Mouse (Mus musculus) kidney, adult 2 months (tissue): ENCODE measurements around the gene Gm42674. TPM values are rescaled to one million over a fixed set of nuclear protein-coding genes. Genes with fewer than 3 reads are reported as not detected.

Experiments
- DNase-seq: peaks from one replicate; pipeline ENCODE4 v3.0.0; 2021
- H3K27ac ChIP-seq: fragments of 200-500 bp; 2 replicates; pipeline ENCODE4 v1.5.1; 2012; ENCODE audit warnings: low read depth, low read length, control low read depth, inconsistent platforms; ENCODE audit not compliant: insufficient read depth
- H3K27me3 ChIP-seq: fragments of 200-500 bp; replicated peaks from 2 replicates; pipeline ENCODE4 v1.6.1; 2012; ENCODE audit warnings: mild to moderate bottlenecking, moderate library complexity, low read length, inconsistent platforms; ENCODE audit not compliant: control insufficient read depth, insufficient read depth
- H3K36me3 ChIP-seq: fragments of 200-500 bp; 2 replicates; pipeline ENCODE4 v1.6.1; 2012; ENCODE audit warnings: mild to moderate bottlenecking, moderate library complexity, low read length, inconsistent platforms; ENCODE audit not compliant: control insufficient read depth, insufficient read depth
- H3K4me1 ChIP-seq: fragments of 200-500 bp; 2 replicates; pipeline ENCODE4 v1.6.1; 2011; ENCODE audit warnings: low read length; ENCODE audit not compliant: control insufficient read depth, insufficient read depth
- H3K4me3 ChIP-seq: fragments of 200-500 bp; 2 replicates; pipeline ENCODE4 v1.5.1; 2011; ENCODE audit warnings: mild to moderate bottlenecking, low read depth, low read length, control low read depth; ENCODE audit not compliant: insufficient read depth
- CTCF ChIP-seq: fragments of 200-500 bp; conservative IDR thresholded peaks from 2 replicates; pipeline ENCODE4 v1.5.1; 2011; ENCODE audit warnings: low read depth, mild to moderate bottlenecking, control low read depth, low read length, moderate library complexity, mixed read lengths; ENCODE audit not compliant: insufficient read depth, insufficient read length
- POLR2A ChIP-seq: fragments of 200-500 bp; IDR thresholded peaks from one replicate; pipeline ENCODE4 v1.6.1; 2011; ENCODE audit warnings: low read depth, low read length, control low read depth
- WGBS: fragments of 180-500 bp; shearing (Covaris S2); methylation state at CpG from one replicate; pipeline ENCODE4 v1.1.7; 2018; 5-methylcytosine and 5-hydroxymethylcytosine counted together
- polyA plus RNA-seq: library from polyadenylated mRNA; depleted of rRNA; stranded (reverse); fragments of >200 nt; gene quantifications from 2 replicates; pipeline ENCODE4 v1.2.3, GENCODE M21; 2012; rRNA removed

The Gm42674 gene
- polyA plus RNA-seq, 1 experiment: not detected

- no peaks in the 10 kb centered on the region for H3K27me3 ChIP-seq
- 36% methylated on average over 5 of the region's 5 CpGs for WGBS
- TF ChIP-seq CTCF (peak; percentile 79), POLR2A (no peak)
- DNase-seq: peak; percentile 73
- H3K4me3 ChIP-seq: no peak overlapping the region
- H3K27ac ChIP-seq: no peak overlapping the region
- H3K4me1 ChIP-seq: no peaks in the 10 kb centered on the region
- no peaks in the 10 kb centered on the region for H3K36me3 ChIP-seq
These were observed 51.3 kb downstream of the Gm42674 start for GRCm38 (mm10) chr3:90652878-90653508.

GRCm38 (mm10) chr3:90653717-90654116 lies 52.0 kb downstream of the Gm42674 start, which contains the start of gene S100a7a:
Gene S100a7a (plus strand): TSS chr3:90654017.
- DNase-seq: no peak
- Histone ChIP-seq H3K36me3 (no peaks in the 10 kb centered on the region), H3K4me1 (no peaks in the 10 kb centered on the region), H3K27me3 (no peaks in the 10 kb centered on the region), H3K4me3 (no peak within 1 kb of the TSS), H3K27ac (no peak within 1 kb of the TSS)
- TF ChIP-seq POLR2A (no peak), CTCF (no peak)

Other genes starting within 250 kb of the Gm42674 start
- 12.9 and 16.2 TPM in 2 replicates for gene Slc27a3, start 212.0 kb upstream of the Gm42674 start, polyA plus RNA-seq
- 22.9 and 23.6 TPM in 2 replicates for gene Ints3, start 168.3 kb upstream of the Gm42674 start, polyA plus RNA-seq
- gene Npr1, start 136.0 kb upstream of the Gm42674 start, polyA plus RNA-seq: 51.4 and 55.4 TPM in 2 replicates
- gene Ilf2, start 125.8 kb upstream of the Gm42674 start, polyA plus RNA-seq: 19.4 and 22.8 TPM in 2 replicates
- 20.7 and 25.3 TPM in 2 replicates for gene Snapin, start 110.9 kb upstream of the Gm42674 start, polyA plus RNA-seq
- 26.6 and 36.6 TPM in 2 replicates for gene Chtop, start 92.4 kb upstream of the Gm42674 start, polyA plus RNA-seq
- gene S100a1, start 87.5 kb upstream of the Gm42674 start, polyA plus RNA-seq: 625 and 771 TPM in 2 replicates
- gene S100a13, start 87.5 kb upstream of the Gm42674 start, polyA plus RNA-seq: 64.7 and 65.4 TPM in 2 replicates
- gene S100a14, start 75.0 kb upstream of the Gm42674 start, polyA plus RNA-seq: 0.45 and 0.61 TPM in 2 replicates
- 124 and 140 TPM in 2 replicates for gene S100a16, start 64.7 kb upstream of the Gm42674 start, polyA plus RNA-seq
- gene S100a3, start 41.3 kb upstream of the Gm42674 start, polyA plus RNA-seq: 0.23 and 0.34 TPM in 2 replicates
- not detected in 2 replicates for gene S100a2, start 11.7 kb upstream of the Gm42674 start, polyA plus RNA-seq
- gene S100a4, start 1.9 kb downstream of the Gm42674 start, polyA plus RNA-seq: 10.3 and 16.9 TPM in 2 replicates
- gene S100a5, start 6.6 kb downstream of the Gm42674 start, polyA plus RNA-seq: not detected in 2 replicates
- gene S100a6, start 11.0 kb downstream of the Gm42674 start, polyA plus RNA-seq: 95.8 and 129 TPM in 2 replicates
- 0.11 and 0.27 TPM in 2 replicates for gene S100a7a, start 52.1 kb downstream of the Gm42674 start, polyA plus RNA-seq
- 0.26 and 1.2 TPM in 2 replicates for gene S100a8, start 67.1 kb downstream of the Gm42674 start, polyA plus RNA-seq
- gene S100a9, start 93.8 kb downstream of the Gm42674 start, polyA plus RNA-seq: 0.39 and 1.4 TPM in 2 replicates
- not detected in 2 replicates for gene Pglyrp4, start 125.0 kb downstream of the Gm42674 start, polyA plus RNA-seq
- gene Gm5849, start 176.0 kb downstream of the Gm42674 start, polyA plus RNA-seq: not detected in 2 replicates